Mouse (Mus musculus): ENCODE data around the gene Lrfn4. TPM values are rescaled to one million over a fixed set of nuclear protein-coding genes. Genes with fewer than 3 reads are reported as not detected.

Lrfn4 gene
- 13.2 and 14.7 TPM in 2 replicates for polyA plus RNA-seq (2015; fragmentation: Nextera tagmentation; extraction: Ambion mirVana)

GRCm38 (mm10) chr19:4615151-4616093 is at the start of gene Lrfn4:
Gene Lrfn4, minus strand, starts transcription at chr19:4615667.
- Histone ChIP-seq H3K4me3 (peak within 1 kb of the TSS; percentile 95), H3K9me3 (no peaks in the 10 kb centered on the region), H3K36me3 (peaks cover 20% of the 10 kb centered on the region), H3K4me2 (peak within 1 kb of the TSS; percentile 91), H3K27me3 (no peaks in the 10 kb centered on the region), H3K9ac (peak within 1 kb of the TSS; percentile 99), H3K27ac (replicated peaks) (peak within 1 kb of the TSS; percentile 95), H3K4me1 (replicated peaks) (peaks cover 43% of the 10 kb centered on the region)
- 0% methylated on average over 64 of the region's 87 CpGs for WGBS
- peak; percentile 91 for ATAC-seq (ENCODE audit: low FRiP score, low read depth)

DNA sequence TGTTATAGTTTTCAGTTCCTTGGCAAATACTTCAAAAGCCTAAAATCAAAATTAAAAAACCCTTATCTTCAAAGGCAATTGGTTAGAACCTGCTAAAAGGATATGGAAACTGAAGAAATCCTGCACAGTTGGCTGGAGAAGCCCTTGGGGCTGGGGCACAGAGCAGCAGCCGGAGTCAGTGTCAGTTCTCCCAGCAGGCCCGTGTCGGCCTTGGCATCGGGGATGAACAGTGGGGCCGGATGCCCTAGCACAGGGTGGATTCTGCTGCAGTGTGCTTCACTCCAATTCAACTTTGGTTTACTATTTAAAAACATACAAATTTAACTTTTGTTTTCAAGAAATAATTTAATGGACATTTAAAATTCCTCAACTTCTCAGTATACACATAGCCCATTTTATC is 42.7 kb upstream of the Lrfn4 start:
- WGBS = 88% methylated on average over 5 of the region's 5 CpGs
- H3K27me3 ChIP-seq = no peaks in the 10 kb centered on the region
- no peak overlapping the region for H3K9ac ChIP-seq
- no peaks in the 10 kb centered on the region for H3K4me1 ChIP-seq (replicated peaks)
- no peak for ATAC-seq (ENCODE audit: low FRiP score, low read depth)
- no peak overlapping the region for H3K4me3 ChIP-seq
- H3K4me2 ChIP-seq = no peak overlapping the region
- H3K36me3 ChIP-seq = no peaks in the 10 kb centered on the region
- H3K27ac ChIP-seq (replicated peaks) = no peak overlapping the region
- no peaks in the 10 kb centered on the region for H3K9me3 ChIP-seq

GRCm38 (mm10) chr19:4646917-4647492 is 31.5 kb upstream of the Lrfn4 start:
- H3K27ac ChIP-seq (replicated peaks) = no peak overlapping the region
- no peaks in the 10 kb centered on the region for H3K27me3 ChIP-seq
- H3K4me3 ChIP-seq = no peak overlapping the region
- WGBS = 67% methylated on average over 11 of the region's 11 CpGs
- H3K4me2 ChIP-seq = no peak overlapping the region
- H3K36me3 ChIP-seq = no peaks in the 10 kb centered on the region
- no peaks in the 10 kb centered on the region for H3K4me1 ChIP-seq (replicated peaks)
- H3K9ac ChIP-seq = no peak overlapping the region
- no peak for ATAC-seq (ENCODE audit: low FRiP score, low read depth)
- H3K9me3 ChIP-seq = no peaks in the 10 kb centered on the region

GRCm38 (mm10) chr19:4644271-4644670 is 28.8 kb upstream of the Lrfn4 start:
- no peak overlapping the region for H3K27ac ChIP-seq (replicated peaks)
- no peaks in the 10 kb centered on the region for H3K27me3 ChIP-seq
- H3K36me3 ChIP-seq = no peaks in the 10 kb centered on the region
- H3K9ac ChIP-seq = no peak overlapping the region
- no peaks in the 10 kb centered on the region for H3K9me3 ChIP-seq
- H3K4me2 ChIP-seq = no peak overlapping the region
- ATAC-seq (ENCODE audit: low FRiP score, low read depth) = no peak
- H3K4me3 ChIP-seq = no peak overlapping the region
- WGBS = 46% methylated on average over 10 of the region's 10 CpGs
- H3K4me1 ChIP-seq (replicated peaks) = no peaks in the 10 kb centered on the region

GRCm38 (mm10) chr19:4635986-4636385 is 20.5 kb upstream of the Lrfn4 start:
- 66% methylated on average over 4 of the region's 4 CpGs for whole genome bisulfite sequencing
- no peak overlapping the region for H3K4me2 ChIP-seq
- H3K27me3 ChIP-seq = no peaks in the 10 kb centered on the region
- no peaks in the 10 kb centered on the region for H3K9me3 ChIP-seq
- no peaks in the 10 kb centered on the region for H3K4me1 ChIP-seq (replicated peaks)
- H3K36me3 ChIP-seq = no peaks in the 10 kb centered on the region
- no peak for ATAC-seq (ENCODE audit: low FRiP score, low read depth)
- H3K4me3 ChIP-seq = no peak overlapping the region
- H3K9ac ChIP-seq = no peak overlapping the region
- no peak overlapping the region for H3K27ac ChIP-seq (replicated peaks)

- H3K4me3 ChIP-seq = no peak overlapping the region
- 0% methylated on average over 1 of the region's 1 CpGs for WGBS
- no peak overlapping the region for H3K9ac ChIP-seq
- no peaks in the 10 kb centered on the region for H3K9me3 ChIP-seq
- no peaks in the 10 kb centered on the region for H3K36me3 ChIP-seq
- no peaks in the 10 kb centered on the region for H3K27me3 ChIP-seq
- no peak overlapping the region for H3K4me2 ChIP-seq
- peak overlapping the region; percentile 68 for H3K27ac ChIP-seq (replicated peaks)
- ATAC-seq (ENCODE audit: low FRiP score, low read depth) = peak; percentile 49; the same call in 1 of the 2 replicates
- H3K4me1 ChIP-seq (replicated peaks) = peaks cover 45% of the 10 kb centered on the region
Observed at GRCm38 (mm10) chr19:4628819-4629218, 13.4 kb upstream of the Lrfn4 start.

DNA sequence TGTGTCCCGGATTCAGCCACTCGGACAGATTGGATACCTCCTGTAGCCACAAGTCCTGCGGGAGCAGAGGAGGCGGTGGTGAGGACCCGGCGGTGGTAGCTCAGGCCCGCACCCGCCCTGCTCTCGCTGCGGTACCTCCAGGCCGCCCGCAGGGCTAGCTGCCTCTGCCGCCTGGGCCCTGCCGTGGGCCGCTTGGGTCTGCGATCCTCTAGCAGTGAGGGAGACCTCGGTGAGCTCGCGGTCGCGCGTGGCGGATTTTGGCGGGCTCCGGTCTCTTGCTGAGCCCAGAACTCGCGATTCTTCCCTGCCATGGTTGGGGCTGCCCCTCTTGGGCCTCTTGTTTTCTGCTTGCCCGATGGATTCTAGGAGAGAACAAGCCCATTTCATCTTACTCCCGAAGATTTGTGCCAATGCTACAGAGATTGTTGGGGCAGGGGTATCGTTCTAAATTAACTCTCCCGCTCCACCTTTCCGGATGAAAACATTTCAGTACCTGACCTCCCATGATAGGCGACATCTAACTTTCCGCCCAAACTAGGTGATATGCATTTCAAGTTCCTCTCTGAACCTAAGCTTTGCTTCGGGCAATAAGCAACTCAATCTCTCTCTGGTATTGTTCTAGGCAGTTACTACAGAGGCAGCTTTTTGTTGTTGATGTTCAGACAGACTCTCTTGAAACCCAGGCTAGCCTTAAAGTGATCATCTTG is 10.5 kb upstream of the Lrfn4 start:
- Histone ChIP-seq H3K27ac (replicated peaks) (peak overlapping the region; percentile 92), H3K4me3 (peak overlapping the region; percentile 69), H3K4me1 (replicated peaks) (peaks cover 50% of the 10 kb centered on the region), H3K9me3 (no peaks in the 10 kb centered on the region), H3K27me3 (no peaks in the 10 kb centered on the region), H3K4me2 (peak overlapping the region; percentile 97), H3K36me3 (peaks cover 17% of the 10 kb centered on the region), H3K9ac (peak overlapping the region; percentile 72)
- 2% methylated on average over 35 of the region's 35 CpGs for WGBS
- ATAC-seq (ENCODE audit: low FRiP score, low read depth) = peak; percentile 66

GRCm38 (mm10) chr19:4625179-4625828 is 9.8 kb upstream of the Lrfn4 start, which contains the start of gene Rce1:
Gene Rce1, minus strand, starts transcription at chr19:4625641.
- Histone ChIP-seq H3K4me2 (peak within 1 kb of the TSS; percentile 97), H3K36me3 (peaks cover 17% of the 10 kb centered on the region), H3K27ac (replicated peaks) (peak within 1 kb of the TSS; percentile 92), H3K9me3 (no peaks in the 10 kb centered on the region), H3K4me3 (peak within 1 kb of the TSS; percentile 69), H3K27me3 (no peaks in the 10 kb centered on the region), H3K9ac (peak within 1 kb of the TSS; percentile 72), H3K4me1 (replicated peaks) (peaks cover 50% of the 10 kb centered on the region)
- WGBS = under 1% methylated on average over 59 of the region's 64 CpGs
- peak; percentile 90 for ATAC-seq (ENCODE audit: low FRiP score, low read depth)

DNA sequence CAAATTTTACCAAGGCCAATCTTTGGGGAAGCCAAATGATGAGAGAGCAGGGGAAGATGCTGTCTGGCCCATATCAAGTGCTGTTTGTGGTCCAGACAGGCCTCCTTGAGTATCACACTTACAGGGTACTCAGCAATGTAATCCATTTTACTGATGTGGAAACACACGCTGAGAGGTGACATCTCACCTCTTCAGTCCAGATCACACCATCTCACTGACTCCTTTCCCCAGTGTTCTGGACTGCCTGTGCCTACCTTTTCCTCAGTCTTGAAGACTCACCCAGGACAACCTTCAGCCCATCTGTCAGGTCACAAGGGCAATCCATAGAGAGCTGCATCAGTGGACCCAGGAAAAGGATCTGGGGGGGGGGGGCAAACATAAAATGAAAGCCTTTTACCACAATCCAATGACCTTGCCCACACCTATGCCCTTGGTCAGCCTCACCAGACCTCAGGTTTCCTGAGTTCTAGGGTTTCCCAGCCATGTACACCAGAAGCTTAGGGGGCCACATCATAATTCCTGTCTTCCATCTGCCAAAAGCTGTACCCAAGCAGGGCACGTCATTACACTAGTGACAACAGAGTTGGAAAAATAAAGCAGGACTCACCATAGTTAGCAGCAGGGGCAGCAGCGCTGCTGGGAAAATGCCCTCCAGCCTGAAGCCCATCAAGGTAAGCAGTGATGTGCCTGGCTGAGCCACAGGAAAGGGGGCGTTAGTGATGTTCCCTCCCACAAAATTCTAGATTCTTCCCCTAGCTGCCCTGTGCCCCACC is 9.1 kb upstream of the Lrfn4 start:
- ATAC-seq (ENCODE audit: low FRiP score, low read depth) = no peak
- H3K27me3 ChIP-seq = no peaks in the 10 kb centered on the region
- H3K36me3 ChIP-seq = peaks cover 17% of the 10 kb centered on the region
- H3K4me3 ChIP-seq = peak overlapping the region; percentile 69
- H3K9me3 ChIP-seq = no peaks in the 10 kb centered on the region
- peaks cover 50% of the 10 kb centered on the region for H3K4me1 ChIP-seq (replicated peaks)
- 32% methylated on average over 4 of the region's 4 CpGs for WGBS
- H3K9ac ChIP-seq = peak overlapping the region; percentile 72
- H3K4me2 ChIP-seq = peak overlapping the region; percentile 97
- peak overlapping the region; percentile 92 for H3K27ac ChIP-seq (replicated peaks)

DNA sequence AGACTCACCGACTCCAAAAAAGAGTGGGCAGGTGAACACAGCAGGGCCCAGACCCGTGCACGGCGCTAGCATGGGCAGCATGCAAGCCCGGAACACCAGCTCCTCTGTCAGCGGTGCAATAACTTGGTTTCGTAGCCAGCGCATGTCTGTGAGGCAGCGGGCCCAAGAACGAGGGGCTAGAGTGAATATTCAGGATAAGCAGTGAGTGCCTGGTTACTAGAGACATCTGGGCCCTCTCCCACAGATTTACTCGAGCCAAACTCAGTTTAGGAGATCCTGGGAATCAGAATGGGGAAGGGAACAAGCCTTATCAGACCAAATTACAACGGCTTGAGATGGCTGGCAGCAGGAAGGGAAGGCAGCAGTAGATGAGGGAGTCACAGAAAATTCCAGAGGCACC is 8.5 kb upstream of the Lrfn4 start:
- WGBS = 93% methylated on average over 12 of the region's 12 CpGs
- Histone ChIP-seq H3K4me2 (peak overlapping the region; percentile 97; the same call in 1 of the 2 replicates), H3K4me3 (no peak overlapping the region)

DNA sequence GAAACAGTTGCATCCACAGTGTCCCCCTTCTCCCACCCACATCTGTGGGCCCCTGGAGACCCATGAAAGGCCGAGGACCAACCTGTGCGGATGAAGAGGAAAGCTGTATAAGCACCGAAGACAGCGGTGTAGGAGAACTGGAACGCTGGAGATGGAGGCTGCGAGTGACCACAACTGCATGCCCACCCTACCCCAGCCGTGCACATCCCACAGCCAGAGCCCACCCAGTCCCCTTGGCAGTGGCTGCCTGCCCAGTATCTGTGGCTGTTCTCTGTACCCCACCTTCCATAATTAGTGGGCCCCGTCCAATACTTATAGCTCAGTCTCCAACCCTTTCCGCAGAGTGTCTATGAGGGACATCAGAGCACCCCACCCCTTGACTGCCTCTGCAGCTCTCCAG is 8.0 kb upstream of the Lrfn4 start:
- no peak overlapping the region for H3K9ac ChIP-seq
- WGBS = 94% methylated on average over 9 of the region's 9 CpGs
- H3K4me1 ChIP-seq (replicated peaks) = peaks cover 42% of the 10 kb centered on the region
- peaks cover 17% of the 10 kb centered on the region for H3K36me3 ChIP-seq
- no peaks in the 10 kb centered on the region for H3K9me3 ChIP-seq
- H3K4me3 ChIP-seq = no peak overlapping the region
- H3K4me2 ChIP-seq = no peak overlapping the region
- ATAC-seq (ENCODE audit: low FRiP score, low read depth) = no peak
- no peak overlapping the region for H3K27ac ChIP-seq (replicated peaks)
- H3K27me3 ChIP-seq = no peaks in the 10 kb centered on the region

More for the DNA sequence above, 8.5 kb upstream of the Lrfn4 start:
- Histone ChIP-seq H3K4me1 (replicated peaks) (peaks cover 46% of the 10 kb centered on the region), H3K27ac (replicated peaks) (no peak overlapping the region), H3K27me3 (no peaks in the 10 kb centered on the region), H3K9me3 (no peaks in the 10 kb centered on the region), H3K36me3 (peaks cover 17% of the 10 kb centered on the region), H3K9ac (peak overlapping the region; percentile 72; the same call in 1 of the 2 replicates)
- no peak for ATAC-seq (ENCODE audit: low FRiP score, low read depth)

Data from hindbrain, embryonic 15.5 days (tissue).